Mouse (Mus musculus) G1E (cell line): ENCODE data around the gene Fam163b. TPM values are rescaled to one million over a fixed set of nuclear protein-coding genes. Genes with fewer than 3 reads are reported as not detected.

Experiments used
- ATAC-seq: 2 replicates; pipeline ENCODE4 v1.8.0; 2016; ENCODE audit warnings: mild to moderate bottlenecking; ENCODE audit not compliant: insufficient number of reproducible peaks, poor library complexity, low FRiP score, severe bottlenecking; ENCODE audit errors: extremely low read depth
- DNase-seq: peaks from one replicate; pipeline ENCODE4 v3.0.0; 2012; ENCODE audit warnings: low spot score
- H3K27me3 ChIP-seq: 2 replicates; pipeline ENCODE4 v1.6.1; 2012; ENCODE audit warnings: mild to moderate bottlenecking, low read length, inconsistent platforms; ENCODE audit not compliant: insufficient read depth
- H3K36me3 ChIP-seq: replicated peaks from 2 replicates; pipeline ENCODE3; 2012; ENCODE audit warnings: mild to moderate bottlenecking, inconsistent platforms
- H3K4me1 ChIP-seq: 2 replicates; pipeline ENCODE4 v1.6.1; 2012; ENCODE audit warnings: low read depth, low read length, inconsistent platforms, mixed read lengths; ENCODE audit not compliant: insufficient read depth
- H3K4me3 ChIP-seq: 2 replicates; pipeline ENCODE4 v1.5.1; 2012; ENCODE audit warnings: low read depth, mild to moderate bottlenecking, inconsistent platforms, low read length, moderate library complexity, mixed read lengths
- H3K9me3 ChIP-seq: replicated peaks from 2 replicates; pipeline ENCODE4 v1.6.1; 2012; ENCODE audit warnings: inconsistent platforms
- CTCF ChIP-seq: IDR thresholded peaks from 2 replicates; pipeline ENCODE4 v1.5.1; 2012; ENCODE audit warnings: low read depth, low read length, inconsistent platforms, mixed read lengths
- GATA1 ChIP-seq: IDR thresholded peaks from 2 replicates; pipeline ENCODE4 v1.6.1; 2012; ENCODE audit warnings: borderline replicate concordance, low read length, inconsistent platforms, mixed read lengths
- GATA2 ChIP-seq: IDR thresholded peaks from 2 replicates; pipeline ENCODE4 v1.6.1; 2012; ENCODE audit warnings: low read depth, low read length, inconsistent platforms, borderline replicate concordance
- POLR2AphosphoS5 ChIP-seq: IDR thresholded peaks from 2 replicates; pipeline ENCODE4 v1.6.1; 2012; ENCODE audit warnings: low read depth, low read length, inconsistent platforms; ENCODE audit not compliant: insufficient replicate concordance
- TAL1 ChIP-seq: conservative IDR thresholded peaks from 2 replicates; pipeline ENCODE4 v1.6.1; 2012; ENCODE audit warnings: low read depth, low read length, inconsistent platforms, mixed read lengths
- polyA plus RNA-seq: library from polyadenylated mRNA; stranded (reverse); fragments of >175 nt; gene quantifications from 2 replicates; pipeline ENCODE4 v1.2.3, GENCODE M21; 2012
- total RNA-seq, 2 experiments: library from RNA; stranded (forward) in 1 of 2; stranded (reverse) in 1 of 2; fragments of 200-1000 nt in 1 of 2; fragments of >200 nt in 1 of 2; fragmentation: Nextera tagmentation in 1 of 2; gene quantifications; 2 replicates each; pipeline ENCODE4 v1.2.3; 2014 to 2017

The Fam163b gene
- total and polyA plus RNA-seq, 3 experiments = 0.16 TPM; not detected in 2

DNA sequence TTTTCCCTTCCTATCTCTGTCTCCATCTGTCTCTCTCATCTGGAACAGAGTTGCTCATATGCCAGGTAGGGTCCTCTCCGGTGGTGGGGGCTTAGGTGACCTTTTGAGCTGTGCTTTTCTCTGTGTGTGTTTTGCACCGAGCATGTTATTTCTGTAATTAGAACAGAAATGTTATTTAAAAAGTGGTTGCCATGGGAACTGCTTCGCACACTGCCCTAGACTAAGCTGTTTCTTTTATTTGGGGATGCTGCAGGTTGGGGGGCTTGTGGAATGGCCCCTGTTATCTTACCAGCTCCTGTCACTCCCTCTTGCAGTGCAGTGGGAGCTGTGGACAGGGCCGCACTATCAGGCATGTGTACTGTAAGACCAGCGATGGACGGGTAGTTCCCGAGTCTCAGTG lies 38.7 kb downstream of the Fam163b start:
- no peak overlapping the region for H3K4me3 ChIP-seq
- H3K36me3 ChIP-seq = no peaks in the 10 kb centered on the region
- no peaks in the 10 kb centered on the region for H3K9me3 ChIP-seq
- H3K27me3 ChIP-seq = peaks cover 13% of the 10 kb centered on the region; the same call in 1 of the 2 replicates
- H3K4me1 ChIP-seq = no peaks in the 10 kb centered on the region
- no peak for TF ChIP-seq POLR2AphosphoS5
- TF ChIP-seq GATA1 = no peak
- ATAC-seq (no peak), DNase-seq (no peak)

- ATAC-seq (no peak), DNase-seq (no peak)
- H3K4me3 ChIP-seq = no peak overlapping the region
- peaks cover 6% of the 10 kb centered on the region for H3K27me3 ChIP-seq
- no peak for TF ChIP-seq CTCF
- no peak for TF ChIP-seq GATA2
- TF ChIP-seq POLR2AphosphoS5 = no peak
- no peak for TF ChIP-seq TAL1
- TF ChIP-seq GATA1 = no peak
- no peaks in the 10 kb centered on the region for H3K36me3 ChIP-seq
- H3K4me1 ChIP-seq = no peaks in the 10 kb centered on the region
- H3K9me3 ChIP-seq = no peaks in the 10 kb centered on the region
Measured at GRCm38 (mm10) chr2:27097776-27098175, 44.5 kb downstream of the Fam163b start.

- ATAC-seq (no peak), DNase-seq (no peak)
- Histone ChIP-seq H3K36me3 (no peaks in the 10 kb centered on the region), H3K4me3 (no peak overlapping the region), H3K27me3 (peaks cover 3% of the 10 kb centered on the region), H3K4me1 (no peaks in the 10 kb centered on the region), H3K9me3 (no peaks in the 10 kb centered on the region)
- TF ChIP-seq GATA2 (no peak), CTCF (no peak), GATA1 (no peak), TAL1 (no peak), POLR2AphosphoS5 (no peak)
Measured at GRCm38 (mm10) chr2:27097241-27097656, 45.0 kb downstream of the Fam163b start.

GRCm38 (mm10) chr2:27096341-27096981 lies 45.8 kb downstream of the Fam163b start:
- Histone ChIP-seq H3K4me3 (no peak overlapping the region), H3K9me3 (no peaks in the 10 kb centered on the region), H3K27me3 (peaks cover 3% of the 10 kb centered on the region), H3K4me1 (no peaks in the 10 kb centered on the region), H3K36me3 (no peaks in the 10 kb centered on the region)
- TF ChIP-seq POLR2AphosphoS5 = no peak
- no peak for DNase-seq
- no peak for ATAC-seq

DNA sequence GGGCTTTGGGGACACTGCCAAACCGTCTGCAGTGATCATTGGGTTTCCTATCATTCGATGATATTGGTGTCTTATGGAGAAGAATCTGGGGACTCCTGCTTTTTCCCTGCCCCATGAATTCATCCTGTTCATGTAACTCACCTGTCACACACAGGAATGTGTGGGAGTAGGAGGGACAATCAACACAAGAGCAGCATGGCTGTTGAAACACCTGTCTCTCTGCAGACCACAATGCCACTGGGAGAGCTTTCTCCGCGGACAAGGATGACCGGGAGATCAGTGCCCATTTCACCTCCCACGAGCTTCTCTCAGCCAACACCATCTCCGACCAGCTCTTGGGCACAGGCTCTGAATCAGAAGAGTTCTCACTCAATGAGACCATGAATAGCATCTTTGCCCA lies 47.1 kb downstream of the Fam163b start:
- H3K4me1 ChIP-seq = no peaks in the 10 kb centered on the region
- no peak for TF ChIP-seq POLR2AphosphoS5
- TF ChIP-seq TAL1 = no peak
- no peak for TF ChIP-seq GATA2
- TF ChIP-seq GATA1 = no peak
- no peak for TF ChIP-seq CTCF
- no peak for ATAC-seq
- H3K9me3 ChIP-seq = no peaks in the 10 kb centered on the region
- H3K27me3 ChIP-seq = peaks cover 3% of the 10 kb centered on the region
- no peak for DNase-seq
- no peaks in the 10 kb centered on the region for H3K36me3 ChIP-seq
- no peak overlapping the region for H3K4me3 ChIP-seq

DNA sequence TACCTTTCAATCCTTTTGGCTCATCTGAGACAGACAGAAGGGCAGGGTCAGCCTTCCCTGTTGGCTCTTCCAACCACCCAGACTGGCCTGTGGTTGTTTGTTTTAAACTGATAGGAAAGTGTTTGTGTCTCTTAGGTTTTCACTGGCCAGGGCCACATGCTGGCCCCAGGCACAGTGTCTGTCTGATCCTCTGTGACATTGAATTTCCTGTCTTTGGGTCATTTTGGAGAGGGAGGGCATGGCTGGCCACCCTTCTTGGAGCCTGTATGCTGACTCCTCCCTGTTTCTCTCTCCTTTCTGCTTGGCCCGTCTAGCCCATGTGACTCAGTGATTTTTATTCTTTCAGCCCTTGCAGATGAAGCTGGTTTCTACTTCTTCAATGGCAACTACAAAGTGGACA lies 53.1 kb downstream of the Fam163b start:
- TF ChIP-seq CTCF = no peak
- no peak for TF ChIP-seq GATA2
- TF ChIP-seq POLR2AphosphoS5 = no peak
- no peak for TF ChIP-seq GATA1
- no peak for TF ChIP-seq TAL1
- ATAC-seq (no peak), DNase-seq (no peak)
- Histone ChIP-seq H3K27me3 (no peaks in the 10 kb centered on the region; the same call in 1 of the 2 replicates), H3K4me3 (no peak overlapping the region), H3K4me1 (no peaks in the 10 kb centered on the region), H3K36me3 (no peaks in the 10 kb centered on the region), H3K9me3 (no peaks in the 10 kb centered on the region)

GRCm38 (mm10) chr2:27088700-27089099 lies 53.6 kb downstream of the Fam163b start:
- H3K9me3 ChIP-seq = no peaks in the 10 kb centered on the region
- no peaks in the 10 kb centered on the region; the same call in 1 of the 2 replicates for H3K27me3 ChIP-seq
- no peaks in the 10 kb centered on the region for H3K36me3 ChIP-seq
- no peaks in the 10 kb centered on the region for H3K4me1 ChIP-seq
- H3K4me3 ChIP-seq = no peak overlapping the region
- ATAC-seq = no peak
- no peak for TF ChIP-seq TAL1
- no peak for TF ChIP-seq POLR2AphosphoS5
- no peak for TF ChIP-seq GATA1
- TF ChIP-seq GATA2 = no peak
- no peak for TF ChIP-seq CTCF
- no peak for DNase-seq
